Mouse (Mus musculus) limb, embryonic 11.5 days (tissue): ENCODE data around the gene Clpb. TPM values are rescaled to one million over a fixed set of nuclear protein-coding genes. Genes with fewer than 3 reads are reported as not detected.

Experiments used
- ATAC-seq: fragments of 200-750 bp; cut with Nextera tagmentation; 2 replicates; pipeline ENCODE4 v1.8.0; 2017; ENCODE audit warnings: low read depth; ENCODE audit not compliant: insufficient number of reproducible peaks, low FRiP score, low TSS enrichment
- DNase-seq: peaks from one replicate; pipeline ENCODE4 v3.0.0-alpha.2; 2015; ENCODE audit warnings: low spot score
- H3K27ac ChIP-seq: fragments of 300-500 bp; sonication (generic); replicated peaks from 2 replicates; pipeline ENCODE4 v1.5.1; 2014; ENCODE audit warnings: low read depth, mild to moderate bottlenecking, low read length
- H3K27me3 ChIP-seq: fragments of 300-500 bp; sonication (generic); 2 replicates; pipeline ENCODE4 v1.6.1; 2014; ENCODE audit warnings: mild to moderate bottlenecking, low read length, mixed read lengths; ENCODE audit not compliant: control insufficient read depth, insufficient read depth
- H3K36me3 ChIP-seq: fragments of 300-500 bp; sonication (generic); 2 replicates; pipeline ENCODE4 v1.6.1; 2014; ENCODE audit warnings: mild to moderate bottlenecking, low read length, moderate library complexity, mixed read lengths; ENCODE audit not compliant: control insufficient read depth, insufficient read depth
- H3K4me1 ChIP-seq: fragments of 300-500 bp; sonication (generic); 2 replicates; pipeline ENCODE4 v1.6.1; 2014; ENCODE audit warnings: low read length, mixed read lengths; ENCODE audit not compliant: control insufficient read depth, insufficient read depth
- H3K4me2 ChIP-seq: fragments of 300-500 bp; sonication (generic); 2 replicates; pipeline ENCODE4 v1.6.1; 2014; ENCODE audit warnings: low read depth, mild to moderate bottlenecking, moderate library complexity; ENCODE audit not compliant: severe bottlenecking
- H3K4me3 ChIP-seq: fragments of 300-500 bp; sonication (generic); 2 replicates; pipeline ENCODE4 v1.5.1; 2014; ENCODE audit warnings: low read depth, low read length
- H3K9ac ChIP-seq: fragments of 300-500 bp; sonication (generic); 2 replicates; pipeline ENCODE4 v1.6.1; 2014; ENCODE audit warnings: mild to moderate bottlenecking, low read length
- H3K9me3 ChIP-seq: fragments of 300-500 bp; sonication (generic); 2 replicates; pipeline ENCODE4 v1.6.1; 2016; ENCODE audit warnings: low read length; ENCODE audit not compliant: control insufficient read depth
- WGBS: fragments of 180-500 bp; shearing (Covaris S2); extraction: QIAGEN DNeasy Blood & Tissue Kit; methylation state at CpG from one replicate; pipeline ENCODE4 v1.1.7; 2014; 5-methylcytosine and 5-hydroxymethylcytosine counted together
- polyA plus RNA-seq: library from polyadenylated mRNA; unstranded; fragments of >200 nt; fragmentation: Nextera tagmentation; extraction: Ambion mirVana; gene quantifications from 2 replicates; pipeline ENCODE4 v1.2.1, GENCODE M21; 2014

Clpb gene
- polyA plus RNA-seq, 1 experiment from 2014 or later, result 46.0 TPM

GRCm38 (mm10) chr7:101692446-101692845 is 29.0 kb downstream of the Clpb start:
- 89% methylated on average over 14 of the region's 14 CpGs for WGBS
- H3K36me3 ChIP-seq, result no peaks in the 10 kb centered on the region; the same call in 1 of the 2 replicates
- DNase-seq, result no peak
- H3K27me3 ChIP-seq, result no peaks in the 10 kb centered on the region
- no peak overlapping the region for H3K9ac ChIP-seq
- no peak overlapping the region for H3K27ac ChIP-seq
- H3K4me3 ChIP-seq, result no peak overlapping the region
- no peak for ATAC-seq
- H3K4me2 ChIP-seq, result no peak overlapping the region
- H3K9me3 ChIP-seq, result no peaks in the 10 kb centered on the region
- no peaks in the 10 kb centered on the region for H3K4me1 ChIP-seq

GRCm38 (mm10) chr7:101695483-101695882 is 32.0 kb downstream of the Clpb start:
- no peak overlapping the region for H3K9ac ChIP-seq
- 65% methylated on average over 5 of the region's 5 CpGs for WGBS
- no peak for DNase-seq
- no peaks in the 10 kb centered on the region for H3K27me3 ChIP-seq
- no peak overlapping the region for H3K27ac ChIP-seq
- H3K36me3 ChIP-seq, result no peaks in the 10 kb centered on the region
- H3K4me3 ChIP-seq, result no peak overlapping the region
- H3K4me2 ChIP-seq, result no peak overlapping the region
- H3K9me3 ChIP-seq, result no peaks in the 10 kb centered on the region
- ATAC-seq, result no peak
- no peaks in the 10 kb centered on the region for H3K4me1 ChIP-seq

GRCm38 (mm10) chr7:101696931-101697723 is 33.7 kb downstream of the Clpb start:
- DNase-seq (no peak), ATAC-seq (no peak)
- Histone ChIP-seq H3K27me3 (no peaks in the 10 kb centered on the region), H3K4me1 (no peaks in the 10 kb centered on the region), H3K27ac (no peak overlapping the region), H3K9me3 (no peaks in the 10 kb centered on the region), H3K9ac (no peak overlapping the region), H3K4me3 (no peak overlapping the region), H3K36me3 (no peaks in the 10 kb centered on the region), H3K4me2 (no peak overlapping the region)
- WGBS, result 87% methylated on average over 10 of the region's 10 CpGs

- ATAC-seq, result no peak
- no peaks in the 10 kb centered on the region for H3K4me1 ChIP-seq
- no peak overlapping the region for H3K27ac ChIP-seq
- no peaks in the 10 kb centered on the region for H3K9me3 ChIP-seq
- H3K9ac ChIP-seq, result no peak overlapping the region
- H3K4me3 ChIP-seq, result no peak overlapping the region
- H3K4me2 ChIP-seq, result no peak overlapping the region
- 58% methylated on average over 3 of the region's 3 CpGs for WGBS
- DNase-seq, result no peak
- no peaks in the 10 kb centered on the region for H3K36me3 ChIP-seq
- H3K27me3 ChIP-seq, result no peaks in the 10 kb centered on the region
Observed at GRCm38 (mm10) chr7:101700296-101700695, 36.9 kb downstream of the Clpb start.

GRCm38 (mm10) chr7:101702706-101703105 is 39.3 kb downstream of the Clpb start:
- no peaks in the 10 kb centered on the region for H3K27me3 ChIP-seq
- H3K4me2 ChIP-seq, result no peak overlapping the region
- ATAC-seq, result no peak
- DNase-seq, result no peak
- no peaks in the 10 kb centered on the region; the same call in 1 of the 2 replicates for H3K36me3 ChIP-seq
- no peak overlapping the region for H3K4me3 ChIP-seq
- WGBS, result 64% methylated on average over 5 of the region's 5 CpGs
- H3K9ac ChIP-seq, result no peak overlapping the region
- no peaks in the 10 kb centered on the region for H3K9me3 ChIP-seq
- H3K27ac ChIP-seq, result no peak overlapping the region
- no peaks in the 10 kb centered on the region for H3K4me1 ChIP-seq

GRCm38 (mm10) chr7:101709586-101709985 is 46.2 kb downstream of the Clpb start:
- ATAC-seq (no peak), DNase-seq (no peak)
- no peak overlapping the region for H3K27ac ChIP-seq
- H3K4me1 ChIP-seq, result no peaks in the 10 kb centered on the region
- H3K4me3 ChIP-seq, result no peak overlapping the region
- H3K9ac ChIP-seq, result no peak overlapping the region
- no peaks in the 10 kb centered on the region; the same call in 1 of the 2 replicates for H3K36me3 ChIP-seq
- WGBS, result 89% methylated on average over 3 of the region's 3 CpGs
- no peaks in the 10 kb centered on the region for H3K9me3 ChIP-seq
- no peak overlapping the region for H3K4me2 ChIP-seq
- no peaks in the 10 kb centered on the region for H3K27me3 ChIP-seq

GRCm38 (mm10) chr7:101710236-101710635 is 46.8 kb downstream of the Clpb start:
- no peak overlapping the region for H3K4me2 ChIP-seq
- no peaks in the 10 kb centered on the region; the same call in 1 of the 2 replicates for H3K36me3 ChIP-seq
- no peak overlapping the region for H3K27ac ChIP-seq
- H3K4me3 ChIP-seq, result no peak overlapping the region
- H3K4me1 ChIP-seq, result no peaks in the 10 kb centered on the region
- no peaks in the 10 kb centered on the region for H3K27me3 ChIP-seq
- ATAC-seq, result no peak
- H3K9me3 ChIP-seq, result no peaks in the 10 kb centered on the region
- WGBS, result 94% methylated on average over 5 of the region's 5 CpGs
- DNase-seq, result no peak
- H3K9ac ChIP-seq, result no peak overlapping the region

- H3K4me3 ChIP-seq, result no peak overlapping the region
- H3K27me3 ChIP-seq, result no peaks in the 10 kb centered on the region
- H3K9ac ChIP-seq, result no peak overlapping the region
- no peaks in the 10 kb centered on the region for H3K4me1 ChIP-seq
- no peak for DNase-seq
- no peak overlapping the region for H3K4me2 ChIP-seq
- 82% methylated on average over 9 of the region's 9 CpGs for WGBS
- ATAC-seq, result no peak
- no peaks in the 10 kb centered on the region for H3K36me3 ChIP-seq
- H3K27ac ChIP-seq, result no peak overlapping the region
- no peaks in the 10 kb centered on the region for H3K9me3 ChIP-seq
Observed at GRCm38 (mm10) chr7:101713828-101714400, 50.5 kb downstream of the Clpb start.
